Mouse (Mus musculus) frontal cortex, postnatal 14 days (tissue): ENCODE measurements around the gene Wtap.
"Not testable (repeated sequence)": the region's sequence is repeated elsewhere in the genome, so short reads cannot be mapped to it uniquely, and the experiment has no call there.

Experiments
- DNase-seq, 2 experiments: peaks; one replicate each; pipeline ENCODE4 v3.0.0; 2022; ENCODE audit warnings: low spot score in 2 of 2

Gene Wtap

DNA sequence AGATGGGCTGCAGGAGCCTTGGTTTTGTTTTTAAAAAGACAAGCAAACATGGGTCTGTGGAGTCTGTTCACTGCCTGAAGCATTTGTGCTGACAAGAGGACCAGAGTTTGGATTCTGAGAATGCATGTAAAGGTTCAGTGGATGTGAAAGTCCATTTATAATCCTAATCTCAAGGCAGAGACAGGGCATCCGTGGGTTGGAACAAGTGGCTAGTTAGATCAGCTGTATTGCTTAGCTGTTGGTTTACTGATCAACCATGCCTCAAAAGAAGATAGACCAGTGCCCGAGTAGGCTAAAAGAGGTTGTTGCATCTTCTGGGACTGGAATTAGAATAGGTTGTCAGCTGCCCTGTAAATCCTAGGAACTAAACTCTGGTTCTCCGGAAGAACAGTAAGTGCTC lies 30.5 kb downstream of the Wtap start:
- DNase-seq = no peak

DNA sequence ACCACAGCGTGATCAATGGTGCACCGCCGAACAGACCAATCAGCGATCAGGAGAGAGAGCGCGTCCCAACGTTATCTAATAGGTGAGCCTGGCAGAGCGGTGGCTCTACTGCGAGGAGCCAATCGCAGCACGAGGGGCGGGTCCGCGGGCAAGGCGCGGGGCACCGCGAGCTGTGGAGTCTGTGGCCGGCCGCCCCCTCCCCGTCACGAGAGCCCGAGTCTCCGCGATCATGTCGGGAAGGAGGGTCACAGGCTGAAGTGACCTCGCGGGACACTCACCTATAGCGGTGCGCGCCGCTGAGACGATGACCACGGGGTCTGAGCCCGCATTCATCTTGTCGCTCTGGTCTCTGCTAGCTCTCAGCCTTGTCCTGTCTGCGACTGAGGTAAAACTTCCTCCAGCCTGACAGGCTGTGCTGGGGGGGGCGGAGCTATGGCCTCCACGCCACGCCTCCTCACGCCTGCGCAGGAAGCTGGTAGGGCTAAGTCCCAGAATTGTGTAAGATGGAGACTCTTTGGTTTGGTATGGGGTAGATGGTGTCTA lies 33.6 kb downstream of the Wtap start, which contains the start of gene Acat2:
Gene Acat2, minus strand, starts transcription at position 417 of the 543 bp plus-strand sequence.
- DNase-seq = peak; percentile 93

DNA sequence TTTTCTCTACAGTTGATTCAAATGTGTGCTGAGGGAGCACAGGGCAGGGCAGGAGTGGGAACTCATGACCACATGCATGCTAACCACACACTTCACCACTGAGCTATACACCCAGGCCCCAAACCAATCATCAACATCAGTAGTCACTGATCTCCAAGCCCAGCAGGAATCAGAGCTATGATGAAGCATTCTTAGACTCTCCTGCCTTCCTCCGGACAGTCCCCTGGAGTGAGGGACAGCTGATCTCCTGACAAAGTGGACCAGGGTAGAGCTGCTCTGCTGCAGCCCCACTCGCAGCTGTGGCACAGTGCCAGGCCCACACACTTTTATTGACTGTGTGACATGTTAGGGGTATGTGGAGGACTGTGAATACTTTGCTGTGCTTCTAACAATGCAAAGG lies 34.6 kb downstream of the Wtap start:
- not testable (repeated sequence) for DNase-seq

DNA sequence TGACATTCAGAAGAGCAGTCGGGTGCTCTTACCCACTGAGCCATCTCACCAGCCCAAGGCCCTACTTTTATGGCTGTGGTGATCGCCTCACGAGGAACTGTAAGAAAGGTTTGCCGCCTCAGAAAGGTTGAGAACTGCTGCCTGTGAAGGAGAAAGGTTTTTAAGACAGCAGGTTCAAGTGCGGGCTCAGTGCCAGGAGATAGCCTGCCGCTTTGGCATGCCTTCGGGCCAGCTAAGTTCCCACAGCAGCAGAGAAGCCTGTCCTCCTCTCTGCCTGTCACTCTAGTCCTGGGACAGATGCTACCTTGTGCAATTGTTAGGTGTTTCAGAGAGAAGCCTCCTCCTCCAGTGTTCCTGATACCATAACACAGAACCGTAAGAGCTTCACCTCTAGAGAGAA lies 37.3 kb downstream of the Wtap start:
- DNase-seq = no peak

DNA sequence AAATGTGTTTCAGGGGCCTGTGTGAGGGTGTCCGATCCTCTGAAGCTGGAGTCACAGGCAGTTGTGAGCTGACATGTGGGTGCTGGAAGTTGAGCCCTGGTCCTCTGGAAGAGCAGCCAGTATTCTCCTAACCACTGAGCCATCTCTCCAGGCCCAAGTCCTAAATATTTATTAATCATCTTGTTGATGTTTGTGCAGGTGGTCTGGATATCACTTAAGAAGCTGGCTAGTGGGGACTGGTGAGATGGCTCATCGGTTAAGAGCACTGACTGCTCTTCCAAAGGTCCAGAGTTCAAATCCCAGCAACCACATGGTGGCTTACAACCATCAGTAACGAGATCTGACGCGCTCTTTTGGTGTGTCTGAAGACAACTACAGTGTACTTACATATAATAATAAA lies 44.3 kb downstream of the Wtap start:
- DNase-seq = no peak

DNA sequence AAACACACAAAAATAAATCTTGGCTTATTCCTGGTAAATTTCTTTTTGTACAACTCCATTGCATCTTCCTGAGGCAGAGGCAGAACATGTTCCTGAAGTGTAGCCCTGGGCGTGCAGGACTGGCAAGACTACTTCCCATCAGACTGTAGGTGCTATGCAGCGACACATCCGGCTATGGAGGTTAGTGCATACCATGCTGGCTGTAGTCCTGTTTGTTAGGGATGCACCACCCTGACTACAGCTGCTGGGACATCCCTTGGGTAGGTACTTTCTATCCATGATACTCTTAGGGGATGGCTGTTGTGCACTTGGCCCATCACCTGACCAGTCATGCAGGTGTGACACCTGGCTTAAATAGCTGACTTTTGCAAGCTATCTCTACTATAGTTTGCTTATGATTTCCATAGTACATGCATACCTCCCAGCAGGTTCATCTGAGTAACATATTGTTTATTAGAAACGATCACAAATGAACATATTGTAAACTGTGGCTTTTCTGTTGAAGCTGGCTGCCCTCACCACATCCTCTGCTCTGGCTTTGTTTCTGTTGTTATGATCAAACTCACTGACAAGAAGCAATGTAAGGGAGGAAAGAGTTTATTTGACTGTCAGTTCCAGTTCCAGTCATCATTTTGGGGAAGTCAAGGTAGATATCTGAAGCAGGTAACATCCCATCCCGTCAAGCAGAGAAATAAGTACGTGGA lies 51.4 kb downstream of the Wtap start:
- DNase-seq = no peak

DNA sequence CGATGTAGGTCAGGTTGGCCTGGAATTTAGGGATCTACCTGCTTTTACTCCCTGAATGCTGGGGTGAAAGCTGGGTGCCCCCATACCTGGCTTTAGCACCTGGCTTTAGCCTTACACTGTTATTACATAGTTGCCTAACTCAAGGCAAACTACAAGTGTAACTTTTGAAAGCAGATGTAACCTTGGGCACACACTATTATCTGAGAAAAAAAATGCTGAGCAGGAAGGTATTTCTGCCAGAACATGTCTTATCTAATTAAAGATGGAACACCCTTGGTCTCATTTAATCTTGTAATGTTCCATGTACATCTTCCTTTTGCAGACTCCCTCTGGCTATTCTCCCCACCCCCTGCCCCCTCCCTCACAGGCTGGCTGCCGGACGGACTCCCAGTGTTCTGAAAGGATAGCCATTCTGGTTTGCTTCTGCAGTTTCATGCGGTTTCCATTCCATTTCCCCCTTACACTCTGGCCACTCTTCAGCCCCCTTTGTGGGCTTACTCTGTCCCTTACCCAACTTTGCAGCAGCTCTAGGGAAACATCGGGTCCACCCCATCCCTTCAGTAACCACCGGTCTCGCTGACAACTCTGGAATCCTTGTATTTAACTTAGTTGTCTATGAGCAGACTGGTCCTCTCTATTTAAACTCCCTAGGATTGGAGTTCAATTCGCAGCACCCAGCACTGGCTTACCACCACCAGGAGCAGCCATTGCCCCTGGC lies 52.3 kb downstream of the Wtap start:
- DNase-seq = no peak

DNA sequence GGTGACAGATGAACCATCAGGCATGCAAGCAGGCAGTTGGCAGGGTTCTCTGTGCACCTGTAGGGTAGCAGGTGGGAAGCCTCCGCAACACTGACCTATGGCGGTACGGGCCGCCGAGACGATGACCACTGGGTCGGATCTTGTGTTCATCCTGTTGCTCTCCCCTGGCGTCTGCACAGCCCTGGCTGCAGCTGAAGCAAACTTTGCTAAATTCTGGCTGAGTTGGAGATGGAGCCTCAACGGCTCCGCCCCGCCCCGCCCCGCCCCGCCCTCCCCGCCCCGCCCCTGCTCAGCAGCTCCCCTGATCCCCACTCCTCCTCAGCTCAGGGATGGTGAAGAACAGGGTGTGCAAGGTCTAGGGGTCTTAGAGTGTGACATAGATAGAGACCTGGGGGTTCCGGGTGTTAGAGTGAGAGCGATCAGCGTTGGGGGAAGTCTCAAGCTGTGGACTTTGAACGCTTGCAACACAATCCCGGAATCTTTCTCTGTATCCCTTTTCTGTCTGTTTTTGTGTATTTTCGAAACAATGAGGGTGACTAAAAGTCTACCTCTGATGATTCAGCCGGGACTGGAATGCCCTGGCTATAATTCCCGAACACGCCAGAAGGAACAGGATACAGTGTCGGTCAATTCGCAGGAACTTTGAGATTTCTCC lies 53.7 kb downstream of the Wtap start, which contains the start of gene Acat3:
Gene Acat3, minus strand, starts transcription at position 450 of the 655 bp plus-strand sequence.
- no peak for DNase-seq

DNA sequence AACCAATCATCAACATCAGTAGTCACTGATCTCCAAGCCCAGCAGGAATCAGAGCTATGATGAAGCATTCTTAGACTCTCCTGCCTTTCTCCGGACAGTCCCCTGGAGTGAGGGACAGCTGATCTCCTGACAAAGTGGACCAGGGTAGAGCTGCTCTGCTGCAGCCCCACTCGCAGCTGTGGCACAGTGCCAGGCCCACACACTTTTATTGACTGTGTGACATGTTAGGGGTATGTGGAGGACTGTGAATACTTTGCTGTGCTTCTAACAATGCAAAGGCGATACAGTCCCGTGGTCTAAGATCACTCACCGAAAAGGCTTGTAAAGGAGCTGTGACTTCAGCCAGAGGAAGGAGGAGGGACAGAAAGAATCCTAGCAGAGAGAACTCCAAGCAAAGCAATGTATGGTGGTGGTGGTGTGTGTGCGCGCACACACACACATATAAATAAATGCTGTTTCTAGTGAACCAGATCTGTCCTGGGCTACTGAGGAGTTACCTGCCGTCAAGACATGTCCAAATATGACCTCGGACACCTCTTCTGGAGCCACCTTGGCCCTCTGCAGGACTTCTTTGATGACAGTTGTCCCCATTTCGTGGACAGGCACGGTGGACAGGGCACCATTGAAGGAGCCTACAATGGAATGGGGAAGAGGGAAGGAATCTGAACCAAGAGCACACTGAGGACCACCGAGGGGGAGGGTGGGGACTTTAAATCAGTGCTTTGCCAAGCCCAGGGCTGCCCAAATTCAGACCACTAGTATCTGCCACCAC lies 54.4 kb downstream of the Wtap start:
- not testable (repeated sequence) for DNase-seq

DNA sequence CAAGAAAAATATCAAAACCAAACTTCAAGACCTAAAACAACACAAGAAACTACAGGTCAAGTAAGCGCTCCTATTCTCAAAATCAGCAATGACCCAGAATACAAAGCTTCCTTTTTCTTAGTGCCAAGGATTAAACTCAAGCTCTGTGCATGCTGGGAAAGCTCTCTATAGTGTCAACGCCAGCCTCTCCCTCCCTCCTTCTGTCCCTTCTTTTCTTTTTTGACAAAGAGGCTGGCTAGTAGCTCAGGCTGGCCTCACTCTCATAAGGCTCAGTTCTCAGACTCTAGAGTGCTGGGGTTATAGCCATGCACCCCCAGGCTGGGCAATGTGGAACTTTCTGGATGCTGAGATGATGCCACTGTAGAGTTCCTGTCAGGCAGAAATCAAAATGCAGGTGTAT lies 55.9 kb downstream of the Wtap start:
- no peak for DNase-seq

DNA sequence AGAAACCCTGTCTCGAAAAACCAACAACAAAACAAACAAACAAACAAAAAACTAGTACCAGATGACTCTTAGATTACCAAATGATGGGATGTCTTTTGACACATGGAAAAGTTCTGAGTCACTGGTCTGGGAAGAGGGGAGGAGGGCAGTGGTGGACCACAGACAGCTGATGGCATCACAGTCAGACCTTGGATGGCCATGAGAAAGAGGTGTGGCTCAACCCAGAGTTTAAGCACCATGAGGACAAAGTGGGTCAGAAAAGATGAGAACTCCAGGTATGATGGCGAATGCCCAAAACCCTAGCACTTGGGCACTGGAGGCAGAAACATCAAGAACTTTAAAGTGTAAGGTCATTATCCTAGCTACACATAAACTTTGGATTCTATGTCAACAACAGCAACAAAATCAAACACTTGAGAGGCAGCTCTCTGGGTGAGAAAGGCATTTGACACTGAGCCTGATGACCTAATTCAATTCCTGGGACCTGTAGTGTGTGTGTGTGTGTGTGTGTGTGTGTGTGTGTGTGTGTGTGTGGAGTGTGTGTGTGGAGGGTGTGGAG lies 56.5 kb downstream of the Wtap start:
- DNase-seq = no peak

DNA sequence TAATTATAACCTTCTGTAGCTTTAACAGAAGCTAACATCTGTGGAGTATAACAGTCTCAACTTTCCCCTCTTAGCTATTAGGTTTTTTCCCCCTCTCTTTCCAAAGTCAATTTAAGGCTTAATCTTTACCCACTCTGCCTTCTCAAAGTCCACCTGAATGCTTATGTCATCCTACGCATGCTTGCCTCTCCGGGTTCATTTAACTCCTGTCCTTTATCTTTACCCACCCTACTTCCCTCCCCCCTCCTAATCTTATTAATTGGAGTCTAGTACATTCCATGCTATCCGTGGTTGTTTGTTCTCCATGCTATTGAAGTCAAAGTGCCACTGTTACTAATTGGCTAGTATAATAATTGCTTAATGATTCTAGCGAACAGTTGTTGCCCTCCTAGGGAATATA lies 58.2 kb downstream of the Wtap start:
- no peak for DNase-seq

DNA sequence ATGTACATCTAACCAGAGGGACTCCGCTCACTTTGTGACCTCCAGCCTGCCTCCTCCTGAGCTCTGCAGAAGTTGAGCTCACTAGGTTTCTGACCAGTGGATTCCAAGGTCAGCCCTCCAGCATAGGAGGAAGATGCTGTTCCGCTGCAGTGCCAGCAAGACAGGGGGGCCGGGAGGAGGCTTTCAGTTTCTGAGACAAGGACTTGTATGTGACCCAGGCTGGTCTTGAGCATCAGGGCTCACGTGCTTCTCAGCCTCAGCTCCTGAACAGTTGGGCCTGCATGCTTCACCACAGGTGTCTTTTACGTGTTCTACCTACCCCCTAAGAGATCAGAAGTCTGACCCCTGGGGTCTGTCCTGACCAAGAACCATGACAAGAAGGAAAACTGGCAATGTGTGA lies 62.4 kb downstream of the Wtap start:
- not testable (repeated sequence) for DNase-seq

DNA sequence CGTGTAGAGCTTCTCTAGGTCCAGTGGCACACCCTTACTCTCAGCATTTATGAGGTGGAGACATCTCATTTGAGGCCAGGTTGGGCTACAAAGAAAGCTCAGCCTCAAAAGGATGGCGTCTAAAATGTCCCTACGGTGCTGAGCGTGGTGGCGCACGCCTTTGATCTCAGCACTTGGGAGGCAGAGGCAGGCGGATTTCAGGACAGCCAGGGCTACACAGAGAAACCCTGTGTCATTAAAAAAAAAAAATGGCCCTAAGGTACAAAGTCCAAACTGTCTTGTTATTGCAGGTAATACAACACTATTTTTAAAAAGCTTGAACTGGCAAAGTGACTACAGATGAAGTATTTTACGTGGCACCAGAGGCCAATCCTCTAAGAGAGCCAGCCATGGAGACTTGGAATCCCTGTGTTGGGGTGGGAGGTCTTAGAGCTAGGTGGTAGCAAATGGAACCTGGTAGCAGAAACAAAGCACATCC lies 68.2 kb downstream of the Wtap start:
- no peak for DNase-seq

DNA sequence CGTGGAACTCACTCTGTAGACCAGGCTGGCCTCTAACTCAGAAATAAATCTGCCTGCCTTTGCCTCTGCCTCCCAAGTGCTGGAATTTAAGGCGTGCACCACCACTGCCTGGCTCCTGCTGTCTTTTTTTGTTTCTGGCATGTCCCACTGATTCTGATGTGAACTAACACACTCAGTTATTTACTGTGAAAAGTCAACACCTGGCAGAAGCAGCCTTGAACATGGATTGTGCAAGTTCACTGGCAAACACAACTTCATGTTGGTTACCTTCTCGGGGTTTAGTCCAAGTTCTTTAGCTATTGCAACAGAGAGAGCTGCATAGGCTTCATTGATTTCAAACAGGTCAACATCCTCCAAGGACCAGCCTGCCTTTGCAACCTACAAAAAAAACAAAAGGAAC lies 69.0 kb downstream of the Wtap start:
- DNase-seq = no peak

DNA sequence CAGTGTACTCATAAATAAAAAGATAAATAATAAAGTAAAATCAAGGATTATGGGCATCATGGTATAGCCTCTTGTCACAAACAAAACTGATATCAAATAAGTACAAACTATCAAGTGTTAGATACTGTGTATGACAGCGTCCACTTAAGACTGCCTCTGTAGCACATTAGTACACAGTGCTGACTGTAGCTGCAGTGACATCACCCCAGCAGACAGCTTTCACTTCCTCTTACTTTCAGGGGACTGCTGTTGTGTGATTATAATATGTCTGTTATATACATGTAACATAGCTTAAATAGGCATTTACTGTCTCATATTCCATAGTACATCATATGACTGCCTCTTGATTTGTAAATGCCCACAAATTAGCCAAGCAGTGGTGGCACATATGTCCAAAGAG lies 72.9 kb downstream of the Wtap start:
- DNase-seq = no peak
